Mouse (Mus musculus) lung, postnatal 4 days (tissue): ENCODE data around the gene Gemin6.
"Not testable (repeated sequence)": the region's sequence is repeated elsewhere in the genome, so short reads cannot be mapped to it uniquely, and the experiment has no call there.

Experiments
- DNase-seq, 2 experiments: peaks; one replicate each; pipeline ENCODE4 v3.0.0; 2021

Gene Gemin6

GRCm38 (mm10) chr17:80235477-80235876 lies 11.2 kb downstream of the Gemin6 start:
- DNase-seq: no peak

GRCm38 (mm10) chr17:80236805-80237204 lies 12.6 kb downstream of the Gemin6 start:
- DNase-seq: no peak

- DNase-seq: no peak
Measured at GRCm38 (mm10) chr17:80237475-80237874, 13.2 kb downstream of the Gemin6 start.

- DNase-seq: no peak
Measured at GRCm38 (mm10) chr17:80241594-80241993, 17.4 kb downstream of the Gemin6 start.

GRCm38 (mm10) chr17:80243116-80243515 lies 18.9 kb downstream of the Gemin6 start:
- peak in 1 of 2 experiments; percentile 44 for DNase-seq

- DNase-seq: peak; percentile 29 to 53
Measured at GRCm38 (mm10) chr17:80252757-80253525, 28.7 kb downstream of the Gemin6 start.

GRCm38 (mm10) chr17:80254421-80254820 lies 30.2 kb downstream of the Gemin6 start:
- DNase-seq: no peak

- peak; percentile 76 to 81 for DNase-seq
Measured at GRCm38 (mm10) chr17:80255208-80255607, 31.0 kb downstream of the Gemin6 start.

- DNase-seq: no peak
Measured at GRCm38 (mm10) chr17:80267065-80267464, 42.8 kb downstream of the Gemin6 start.

GRCm38 (mm10) chr17:80268151-80268550 lies 43.9 kb downstream of the Gemin6 start:
- DNase-seq: no peak

- not testable (repeated sequence) for DNase-seq
Measured at GRCm38 (mm10) chr17:80270622-80271021, 46.4 kb downstream of the Gemin6 start.
